12 mouse cellular contexts compared by ENCODE assay signal in genomic region chr1:89962092-89962491, GRCm38 (mm10). TPM values are rescaled to one million over a fixed set of nuclear protein-coding genes. Genes with fewer than 3 reads are reported as not detected.
A peak's percentile ranks its signal among the peaks of the same experiment; 100 is the strongest.
DNase-seq lines count a peak whose midpoint lies in the region; ATAC-seq lines count a peak whose summit lies in the region.
"Had no signal": no experiment of that assay in that cellular context is flagged by ENCODE, and none has a peak within 500 bp of the region (broad histone marks: within the 10 kb centered on the region; RNA-seq: fewer than 3 reads in every experiment).

No protein-coding gene starts in this region.

- peaks cover 88% of the 10 kb centered on the region for H3K27me3 ChIP-seq in forebrain, embryonic 13.5 days
- peaks cover 65% of the 10 kb centered on the region for H3K27me3 ChIP-seq in limb, embryonic 12.5 days

- no peak overlapping the region for H3K4me3 ChIP-seq in forebrain, embryonic 13.5 days
- no peak overlapping the region for H3K4me3 ChIP-seq in limb, embryonic 12.5 days (replicated peaks)
- H3K4me3 ChIP-seq: intestine, embryonic 15.5 days; liver, embryonic 13.5 days; stomach, embryonic 15.5 days had no signal

- DNase-seq in kidney, postnatal 4 days: peak; percentile 21 to 28
- no peak for DNase-seq in kidney, adult 18-20 months
- DNase-seq in retina, postnatal 1 day: peak; percentile 58
- DNase-seq in cerebellum, adult 8-10 months: no peak
- DNase-seq in MN1 (ENCODE audit: low spot score): no peak
- DNase-seq: liver, embryonic 13.5 days; right cerebral cortex, postnatal 14 days had no signal

- 2% methylated on average over 13 of the region's 13 CpGs for WGBS in forebrain, embryonic 13.5 days
- 5% methylated on average over 13 of the region's 13 CpGs for WGBS in limb, embryonic 12.5 days

- peak; percentile 51; the same call in 1 of the 2 replicates for ATAC-seq in forebrain, embryonic 13.5 days
- ATAC-seq in limb, embryonic 12.5 days (ENCODE audit: insufficient number of reproducible peaks, insufficient read depth, low FRiP score, low TSS enrichment, low read depth): no peak
- ATAC-seq in cerebellum, adult (ENCODE audit: insufficient number of reproducible peaks, low FRiP score, low TSS enrichment): no peak
- ATAC-seq: intestine, embryonic 15.5 days had no signal

- peaks cover 10% of the 10 kb centered on the region for H3K4me1 ChIP-seq in forebrain, embryonic 13.5 days
- peaks cover 10% of the 10 kb centered on the region for H3K4me1 ChIP-seq in limb, embryonic 12.5 days (replicated peaks)
- H3K4me1 ChIP-seq: intestine, embryonic 15.5 days; liver, embryonic 13.5 days; stomach, embryonic 15.5 days had no signal

- H3K27ac ChIP-seq in forebrain, embryonic 13.5 days: no peak overlapping the region
- no peak overlapping the region for H3K27ac ChIP-seq in limb, embryonic 12.5 days
- H3K27ac ChIP-seq: intestine, embryonic 15.5 days; liver, embryonic 13.5 days; stomach, embryonic 15.5 days had no signal

- H3K4me2 ChIP-seq in forebrain, embryonic 13.5 days: peak overlapping the region; percentile 30
- H3K4me2 ChIP-seq in limb, embryonic 12.5 days: peak overlapping the region; percentile 36
- H3K4me2 ChIP-seq: intestine, embryonic 15.5 days; liver, embryonic 13.5 days; stomach, embryonic 15.5 days had no signal

- H3K9ac ChIP-seq in forebrain, embryonic 13.5 days: no peak overlapping the region
- H3K9ac ChIP-seq in limb, embryonic 12.5 days (replicated peaks): no peak overlapping the region
- H3K9ac ChIP-seq: intestine, embryonic 15.5 days; liver, embryonic 13.5 days; stomach, embryonic 15.5 days had no signal

- H3K36me3 ChIP-seq in forebrain, embryonic 13.5 days (ENCODE audit: poor library complexity, severe bottlenecking): no peaks in the 10 kb centered on the region
- no peaks in the 10 kb centered on the region for H3K36me3 ChIP-seq in limb, embryonic 12.5 days
- H3K36me3 ChIP-seq: intestine, embryonic 15.5 days; liver, embryonic 13.5 days; stomach, embryonic 15.5 days had no signal

- H3K9me3 ChIP-seq in forebrain, embryonic 13.5 days (replicated peaks): no peaks in the 10 kb centered on the region
- no peaks in the 10 kb centered on the region for H3K9me3 ChIP-seq in limb, embryonic 12.5 days
- H3K9me3 ChIP-seq: intestine, embryonic 15.5 days; liver, embryonic 13.5 days; stomach, embryonic 15.5 days had no signal

RNA-seq across cellular contexts. Expression of gene Gbx2, which starts 31.1 kb away (rescaled TPM):
- 18.7 and 29.4 TPM in 2 replicates for polyA plus RNA-seq in forebrain, embryonic 13.5 days (2015; fragmentation: Nextera tagmentation; extraction: Ambion mirVana)
- polyA plus RNA-seq in limb, embryonic 12.5 days (2016; fragmentation: Nextera tagmentation; extraction: Ambion mirVana): 0.22 TPM in 1 of 2 replicates, not detected in the other

RNA-seq across cellular contexts. Expression of gene Asb18, which starts 52.4 kb away (rescaled TPM):
- polyA plus RNA-seq in forebrain, embryonic 13.5 days (2015; fragmentation: Nextera tagmentation; extraction: Ambion mirVana): 0.14 and 0.19 TPM in 2 replicates
- polyA plus RNA-seq in limb, embryonic 12.5 days (2016; fragmentation: Nextera tagmentation; extraction: Ambion mirVana): 0.05 TPM in 1 of 2 replicates, not detected in the other
- polyA plus RNA-seq: intestine, embryonic 15.5 days; liver, embryonic 13.5 days; stomach, embryonic 15.5 days had no signal

Comparison
In these comparisons a context has a peak if more than half of its experiments do, and no peak if none do; other contexts are left out.
1. DNase-seq: peak in kidney, postnatal 4 days (2 of 2) and retina, postnatal 1 day (single experiment); none in kidney, adult 18-20 months (single experiment), cerebellum, adult 8-10 months (single experiment) and MN1 (single experiment).
2. RNA of gene Gbx2, which starts 31.1 kb away (polyA plus RNA-seq): 18.7 to 29.4 TPM in forebrain, embryonic 13.5 days; 0.22 TPM in limb, embryonic 12.5 days; every median in the first group is over 10 times any median in the second.